Mouse (Mus musculus) left cerebral cortex, postnatal 25 days (tissue): Measurements from ENCODE around the gene Ofcc1. TPM values are rescaled to one million over a fixed set of nuclear protein-coding genes. Genes with fewer than 3 reads are reported as not detected.

Source experiments
- DNase-seq, 2 experiments: peaks; one replicate each; pipeline ENCODE4 v3.0.0; 2022; ENCODE audit warnings: low spot score in 2 of 2, mixed read lengths in 1 of 2
- intact Hi-C: fragments of 180-260 bp; cut with DNase I; formaldehyde crosslinking; loops from one replicate; pipeline ENCODE4 v1.15.1; 2025
- total RNA-seq, 2 experiments: library from RNA; stranded (reverse); gene quantifications; 2 replicates each; pipeline ENCODE4 v1.2.3; 2021

Ofcc1 gene
- not detected for total RNA-seq

DNA sequence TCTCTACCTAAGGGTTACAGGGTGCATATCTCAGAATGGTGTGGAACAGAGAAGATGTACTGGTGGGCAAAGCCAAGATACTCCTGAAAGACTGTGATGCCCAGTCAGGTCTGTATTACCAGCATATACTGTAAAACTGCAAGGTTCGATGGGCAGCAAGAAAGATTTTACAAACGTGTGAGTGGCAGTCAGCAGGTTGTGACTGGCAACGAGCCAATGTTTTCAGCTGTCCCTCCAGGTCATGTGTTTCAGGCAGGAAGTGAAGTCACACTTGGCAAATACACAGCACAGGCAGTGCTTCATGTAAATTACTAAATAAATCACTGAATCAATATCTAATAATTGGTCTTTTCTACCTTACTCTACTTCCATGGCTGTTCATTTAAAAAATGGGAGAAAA lies at the start of gene Ofcc1:
Gene Ofcc1 (minus strand): TSS at position 163 of the 400 bp plus-strand sequence.
- DNase-seq = no peak
- intact Hi-C loops = no loop called here

DNA sequence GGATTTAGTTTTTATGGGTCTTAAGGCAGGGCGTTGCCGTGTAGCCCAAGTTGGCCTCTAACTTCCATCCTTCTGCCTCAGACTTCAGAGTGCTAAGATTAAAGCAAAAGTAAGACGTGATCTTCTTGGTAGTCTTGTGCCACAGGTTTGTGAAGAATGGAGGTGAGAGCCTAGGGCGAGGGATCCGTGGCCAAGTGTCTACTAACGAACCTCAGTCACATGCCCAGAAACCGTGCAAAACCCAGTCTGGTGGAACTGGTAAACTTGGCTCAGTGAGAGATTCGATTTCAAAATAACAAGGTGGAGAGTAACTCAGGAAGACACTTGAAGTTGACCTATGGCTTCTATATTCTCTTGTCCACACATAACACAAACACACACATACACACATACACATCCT lies 28.9 kb upstream of the Ofcc1 start:
- intact Hi-C loops = no loop called here
- no peak for DNase-seq

- intact Hi-C loops = no loop called here
- no peak for DNase-seq
These were observed 26.2 kb upstream of the Ofcc1 start for GRCm38 (mm10) chr13:40387446-40387845.

GRCm38 (mm10) chr13:40384962-40385361 lies 23.7 kb upstream of the Ofcc1 start:
- no peak for DNase-seq

DNA sequence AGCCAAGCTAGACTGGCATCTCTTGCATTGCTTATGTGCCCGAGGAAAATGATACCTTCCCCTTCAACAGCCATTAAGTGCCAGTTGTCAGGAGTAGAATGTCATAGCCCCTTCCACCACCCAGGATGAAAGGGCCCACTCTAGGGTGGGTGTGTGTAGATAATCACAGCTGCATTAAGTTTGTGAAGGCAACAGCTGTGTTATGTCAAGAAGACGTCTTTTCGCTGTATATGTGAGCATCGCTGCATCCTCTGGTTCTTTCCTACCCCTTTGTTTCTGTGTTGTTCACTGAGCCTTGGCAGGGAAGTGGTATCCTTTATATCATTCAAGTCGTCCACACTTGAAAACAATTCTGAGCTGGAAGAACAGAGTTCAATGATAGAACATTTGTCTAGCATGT lies 15.5 kb upstream of the Ofcc1 start:
- intact Hi-C loops = no loop called here
- DNase-seq = no peak

More at GRCm38 (mm10) chr13:40384962-40385361, 23.7 kb upstream of the Ofcc1 start:
- intact Hi-C loops = no loop called here

DNA sequence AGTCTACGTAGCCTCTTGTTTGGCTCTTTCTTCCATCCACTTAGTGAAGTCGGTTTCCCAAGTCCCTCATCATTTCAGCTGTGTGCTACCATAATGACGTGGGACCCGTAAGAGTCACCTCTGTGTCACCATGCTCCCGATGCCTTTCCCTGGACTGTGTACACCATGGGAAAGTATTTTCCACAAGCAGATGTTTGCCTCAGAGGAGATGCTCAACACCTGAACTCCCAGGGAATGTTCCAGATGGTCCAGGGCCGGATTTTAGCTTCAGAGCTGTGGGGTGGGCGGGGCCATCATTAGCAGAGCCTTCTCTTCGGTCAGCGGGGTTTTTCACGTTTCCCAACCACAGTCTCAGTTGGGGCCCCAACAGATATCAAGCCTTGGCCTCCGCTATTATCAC lies 5.5 kb upstream of the Ofcc1 start:
- intact Hi-C loops = no loop called here
- DNase-seq = no peak

DNA sequence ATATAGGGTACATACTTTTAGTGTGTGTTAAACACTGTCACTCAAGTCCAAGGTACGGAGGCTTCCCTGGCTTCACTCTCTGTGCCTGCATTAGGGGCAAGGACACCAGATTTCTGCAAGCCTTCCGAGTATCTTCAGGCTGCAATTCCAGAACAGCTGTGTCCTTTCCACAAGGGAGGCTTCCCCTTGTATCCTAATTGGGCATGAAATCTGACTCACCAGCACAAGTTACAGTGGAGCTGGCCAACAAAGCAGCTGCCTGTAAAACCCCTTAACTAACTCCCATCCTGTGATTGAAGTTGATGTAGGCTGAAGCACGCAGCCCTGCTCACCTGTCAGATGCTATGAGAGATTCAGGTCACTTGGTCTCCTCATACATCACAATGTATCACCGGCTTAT lies 3.6 kb upstream of the Ofcc1 start:
- peak in 1 of 2 experiments; percentile 15 for DNase-seq
- intact Hi-C loops = no loop called here

DNA sequence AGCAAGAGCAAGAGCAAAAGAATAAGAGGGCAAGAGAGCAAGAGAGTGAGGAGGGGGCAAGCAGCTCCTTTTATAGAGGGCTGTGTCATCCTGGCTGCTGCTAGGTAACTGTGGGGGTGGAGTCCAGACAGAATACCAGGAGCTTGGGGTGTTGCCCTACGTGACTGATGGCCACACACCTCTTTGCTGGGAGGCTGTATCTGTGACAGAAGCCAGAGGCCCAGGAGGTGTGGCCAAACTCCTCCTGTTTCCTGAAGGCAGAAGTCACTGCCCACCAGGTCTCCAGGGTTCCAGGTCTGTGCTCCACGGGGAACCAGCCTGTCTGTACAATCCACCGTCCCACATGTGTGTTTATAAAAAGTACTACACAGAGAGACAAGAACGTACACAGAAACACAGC lies 558 bp downstream of the Ofcc1 start:
- DNase-seq = no peak
- intact Hi-C loops = no loop called here

DNA sequence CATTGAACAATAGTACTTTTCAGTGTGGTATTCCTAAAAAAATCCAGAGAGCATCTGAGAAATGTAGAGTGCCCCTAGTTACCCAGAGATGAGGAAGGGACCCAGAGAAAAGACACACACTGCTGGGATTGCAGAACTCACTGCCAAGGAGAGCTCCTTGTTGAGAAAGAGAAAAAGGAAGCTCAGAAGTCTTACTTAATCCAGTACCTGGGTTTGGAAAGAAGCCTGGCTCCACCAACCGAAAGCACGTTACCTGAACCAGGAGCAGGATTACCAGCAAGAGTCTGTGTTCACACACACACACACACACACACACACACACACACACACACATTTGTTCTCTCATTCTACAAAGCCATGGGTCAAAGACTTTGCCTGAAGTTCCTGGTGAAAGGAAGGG lies 14.2 kb downstream of the Ofcc1 start:
- no peak for DNase-seq
- intact Hi-C loops = no loop called here

GRCm38 (mm10) chr13:40323301-40323700 lies 37.9 kb downstream of the Ofcc1 start:
- DNase-seq = no peak
- intact Hi-C loops = no loop called here

- DNase-seq = no peak
- intact Hi-C loops = no loop called here
These were observed 40.3 kb downstream of the Ofcc1 start for GRCm38 (mm10) chr13:40320814-40321525.

DNA sequence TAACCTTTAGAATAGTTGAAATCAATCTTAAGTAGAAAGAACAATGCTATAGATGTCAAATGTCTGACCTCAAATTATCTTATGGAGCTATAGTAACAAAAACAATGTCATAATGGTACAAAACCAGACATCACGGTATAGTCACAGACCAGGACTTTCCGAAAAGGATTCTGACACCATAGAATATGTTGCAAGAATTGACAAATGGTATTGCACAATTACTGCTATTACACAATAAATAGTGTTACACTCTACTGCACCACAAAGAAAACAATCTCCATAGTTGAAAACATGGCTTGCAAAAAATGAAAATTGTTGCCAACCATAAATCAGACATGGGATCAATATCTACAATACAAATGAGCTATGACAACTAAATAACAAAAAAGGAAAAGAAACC lies 43.5 kb downstream of the Ofcc1 start:
- intact Hi-C loops = no loop called here
- no peak for DNase-seq

DNA sequence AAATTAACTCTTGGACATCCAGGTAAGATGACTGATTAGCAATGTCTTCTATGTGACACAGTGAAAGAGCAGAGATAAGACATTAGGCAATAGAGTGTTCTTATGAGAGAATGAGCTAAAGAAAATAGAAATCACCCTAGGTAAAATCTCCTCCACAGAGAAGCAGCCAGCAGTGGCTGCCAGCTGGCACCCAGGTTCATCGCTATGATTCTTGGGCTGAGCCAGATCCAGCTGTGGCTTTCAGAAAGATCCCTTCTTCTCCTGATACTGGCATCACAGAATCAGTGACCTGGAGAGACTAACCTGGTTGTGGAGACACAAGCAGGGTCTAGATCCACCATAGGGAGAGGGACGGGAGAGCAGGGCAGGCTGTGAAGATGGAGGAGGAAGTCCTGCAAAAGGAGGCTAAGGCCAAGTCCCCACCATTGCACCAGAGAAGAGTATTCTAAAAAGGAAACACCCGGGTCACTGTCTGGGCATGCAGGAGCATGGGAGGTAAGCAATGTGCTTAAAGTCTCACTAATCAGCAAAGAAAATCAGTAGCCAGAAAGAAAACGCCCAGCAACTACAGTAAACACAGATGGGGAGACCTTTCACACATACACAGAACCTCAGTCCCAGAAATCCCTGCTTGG lies 46.0 kb downstream of the Ofcc1 start:
- intact Hi-C loops = no loop called here
- DNase-seq = no peak

DNA sequence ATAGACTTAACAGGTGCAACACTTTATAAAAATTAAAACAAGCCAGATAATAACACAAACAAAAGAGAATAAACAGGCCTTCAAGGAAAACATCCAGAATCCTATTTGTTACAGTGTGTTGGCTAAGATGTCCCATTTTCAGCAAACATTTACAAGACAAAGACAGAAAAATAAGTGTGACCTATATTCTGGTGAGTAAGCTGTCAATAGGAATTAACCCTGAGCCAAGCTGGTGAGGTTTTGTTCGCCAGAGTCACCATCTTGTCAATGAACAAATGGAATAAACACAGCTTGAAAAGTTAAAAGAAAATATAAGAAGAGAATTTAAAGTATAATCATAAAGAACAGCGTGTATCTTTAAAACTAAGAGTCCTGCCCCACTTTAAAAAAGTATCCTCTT lies 68.4 kb downstream of the Ofcc1 start:
- intact Hi-C loops = no loop called here

DNA sequence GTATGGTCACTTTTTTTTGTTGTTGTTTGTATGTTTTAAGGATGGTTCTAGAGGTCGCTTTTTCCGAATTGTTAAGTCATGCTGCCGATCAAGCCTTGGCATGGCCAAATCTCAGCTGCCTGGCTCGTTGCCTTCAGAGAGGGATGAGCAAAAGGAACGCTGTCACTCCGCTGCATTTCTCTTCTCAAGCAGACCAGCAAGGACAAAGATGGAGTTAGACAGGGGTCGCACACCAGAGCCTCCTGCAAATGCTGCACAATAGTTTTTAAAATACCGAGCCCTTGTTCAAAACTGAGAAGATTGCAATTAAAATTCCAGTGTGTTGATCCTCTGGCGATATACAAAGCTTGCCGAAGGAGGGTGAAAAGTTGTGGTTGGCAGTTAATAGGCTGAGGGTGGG lies 70.4 kb downstream of the Ofcc1 start:
- no peak for DNase-seq
- intact Hi-C loops = no loop called here

More for the DNA sequence above, 68.4 kb downstream of the Ofcc1 start:
- DNase-seq = no peak

DNA sequence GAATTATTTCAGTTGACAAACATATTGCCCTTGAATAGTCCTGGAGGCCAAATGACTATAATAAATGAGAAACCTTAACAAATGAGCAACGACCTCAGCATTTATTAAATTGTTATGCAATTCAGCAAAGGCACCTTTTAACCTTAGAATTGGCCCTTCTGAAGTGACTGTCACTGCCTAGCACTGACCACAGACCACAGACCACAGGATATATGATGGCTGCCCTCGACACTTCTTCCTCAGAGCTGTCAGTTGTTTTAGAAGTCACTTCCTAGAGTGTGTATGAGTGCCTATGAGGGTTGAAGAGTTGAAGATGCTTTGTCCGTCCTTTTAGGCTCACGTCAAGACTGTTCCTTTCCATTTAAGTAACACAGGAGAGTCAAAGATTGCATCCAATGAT lies 72.6 kb downstream of the Ofcc1 start:
- intact Hi-C loops = no loop called here
- DNase-seq = no peak

DNA sequence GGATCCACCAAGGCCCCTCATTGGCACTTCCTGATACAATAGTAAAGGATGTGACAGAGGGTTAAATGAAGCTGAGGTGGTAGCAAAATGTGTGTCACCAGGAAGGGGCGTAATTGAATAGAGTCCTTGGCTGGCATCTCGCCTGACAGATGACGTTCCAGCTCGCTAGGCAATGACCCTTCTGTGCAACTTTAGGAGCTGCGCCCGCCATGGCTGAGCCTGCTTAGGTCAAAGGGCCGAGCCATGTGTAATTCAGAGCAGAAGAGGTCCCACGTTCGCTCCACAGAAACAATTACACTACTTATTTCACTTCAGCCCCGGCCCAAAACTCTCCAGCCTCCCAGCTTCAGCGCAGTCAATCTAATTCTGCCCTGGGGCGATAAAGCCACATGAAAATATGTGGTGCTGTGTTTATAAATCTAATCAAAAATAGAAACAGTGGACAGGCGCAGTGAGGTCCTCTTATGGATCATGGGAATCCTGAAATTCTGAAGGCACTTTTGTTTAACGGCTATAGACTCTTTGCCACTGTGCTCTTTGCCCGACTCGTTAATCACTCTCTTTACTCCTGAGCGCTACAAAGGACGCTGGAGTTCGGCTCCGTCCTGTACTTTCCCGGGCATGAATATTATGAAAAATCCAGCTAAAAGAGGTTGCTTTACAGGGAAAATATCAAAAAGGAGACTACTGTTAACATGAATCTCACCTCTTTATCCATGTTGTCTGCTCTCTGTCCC lies 73.8 kb downstream of the Ofcc1 start:
- intact Hi-C loops = no loop called here
- no peak for DNase-seq

DNA sequence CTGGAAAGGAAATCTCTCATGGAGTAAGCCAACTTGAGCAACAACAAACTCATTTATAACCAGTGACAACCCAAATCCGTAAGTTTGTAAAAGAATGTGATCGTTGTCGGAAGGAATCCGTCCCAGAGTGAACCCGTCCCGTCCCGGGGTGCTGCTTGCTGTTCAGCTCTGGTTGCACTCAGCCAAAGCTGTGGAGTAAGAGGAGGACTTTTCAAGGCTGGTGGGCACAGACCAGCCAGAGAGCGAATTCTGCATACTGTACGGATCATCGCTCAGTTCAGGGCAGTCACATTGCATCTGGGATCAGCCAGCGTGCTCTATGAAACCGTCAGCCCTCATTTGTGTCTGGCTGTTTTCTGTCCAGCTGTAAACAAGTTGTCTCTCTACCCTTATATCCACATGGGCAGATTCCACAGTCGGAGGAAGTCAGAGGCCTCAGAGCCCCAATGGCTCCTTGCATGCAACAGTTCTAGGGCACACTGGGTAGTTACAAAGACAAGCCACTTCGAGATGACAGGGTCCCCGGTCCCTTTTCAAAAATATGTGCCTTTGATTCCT lies 75.9 kb downstream of the Ofcc1 start:
- DNase-seq = no peak
- intact Hi-C loops = no loop called here

GRCm38 (mm10) chr13:40280616-40281015 lies 80.6 kb downstream of the Ofcc1 start:
- no peak for DNase-seq
- intact Hi-C loops = no loop called here

DNA sequence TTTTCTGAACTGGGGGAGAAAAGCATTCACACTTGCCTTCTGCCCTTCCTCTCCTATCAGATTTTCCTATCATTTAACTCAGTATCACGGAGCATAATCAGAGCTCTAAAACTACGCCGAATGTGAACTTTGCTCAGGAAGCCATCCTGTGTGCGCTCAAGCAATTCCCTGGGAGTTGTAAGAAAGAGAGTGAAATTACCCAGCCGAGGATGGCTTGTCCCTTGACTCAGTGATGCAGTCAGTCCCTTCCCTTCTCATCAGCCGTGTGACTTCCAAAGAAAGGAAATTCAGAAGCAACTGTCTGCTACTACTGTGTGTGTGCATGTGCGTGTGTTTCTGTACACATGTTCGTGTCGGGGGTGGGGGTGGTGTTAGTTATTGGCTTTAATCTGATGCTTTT lies 93.7 kb downstream of the Ofcc1 start:
- intact Hi-C loops = no loop called here
- DNase-seq = no peak
